Mouse (Mus musculus): ENCODE measurements around the gene Simc1. TPM values are rescaled to one million over a fixed set of nuclear protein-coding genes. Genes with fewer than 3 reads are reported as not detected.

Simc1 gene
- total and polyA plus RNA-seq, 3 experiments: 6.2 to 16.6 (median 6.8) TPM

GRCm38 (mm10) chr13:54559656-54560055, 56.1 kb downstream of the Simc1 start:
- Histone ChIP-seq H3K4me2 (ENCODE audit: insufficient read depth, low read depth, poor library complexity, severe bottlenecking) (no peak overlapping the region), H3K27ac (ENCODE audit: insufficient read depth, low read depth) (no peak overlapping the region), H3K4me3 (replicated peaks in 1 of 3; ENCODE audit: low read depth in 2 of 3, low read length in 2 of 3, poor library complexity in 1 of 3) (no peak overlapping the region), H3K79me2 (replicated peaks; ENCODE audit: control insufficient read depth, extremely low read depth, insufficient read depth, poor library complexity, severe bottlenecking) (peaks cover 15% of the 10 kb centered on the region), H3K27me3 (replicated peaks) (no peaks in the 10 kb centered on the region), H3K36me3 (replicated peaks in 1 of 2; ENCODE audit: control insufficient read depth in 1 of 2, insufficient read depth in 1 of 2, low read length in 1 of 2) (peaks cover 64 to 82% of the 10 kb centered on the region in 2 experiments), H3K9me3 (replicated peaks; ENCODE audit: low read length) (no peaks in the 10 kb centered on the region), H3K4me1 (ENCODE audit: control insufficient read depth in 1 of 2, insufficient read depth in 2 of 2) (peaks cover 2 to 13% of the 10 kb centered on the region in 2 experiments), H3K9ac (ENCODE audit: insufficient read depth, low read depth) (no peak overlapping the region)
- in situ Hi-C loops (cut with MboI; ENCODE audit: low pct_ligation_motif_present, low pct_unique_long_range_greater_than_20kb, low sequenced_read_pairs): no loop called here
- TF ChIP-seq EP300 (IDR thresholded peaks at IDR 0.05; ENCODE audit: low read length) (no peak), JUND (conservative IDR thresholded peaks at IDR 0.05; ENCODE audit: low read depth, low read length) (no peak), MAZ (IDR thresholded peaks at IDR 0.05; ENCODE audit: low read depth, low read length) (no peak), MAFK (IDR thresholded peaks at IDR 0.05; ENCODE audit: insufficient replicate concordance, low read length) (no peak), KAT2A (IDR thresholded peaks at IDR 0.05; ENCODE audit: insufficient replicate concordance, low read length) (no peak), UBTF (IDR thresholded peaks at IDR 0.05; ENCODE audit: low read depth, low read length) (no peak), RAD21 (IDR thresholded peaks at IDR 0.05; ENCODE audit: low read depth, low read length) (no peak), MAX (IDR thresholded peaks at IDR 0.05; ENCODE audit: low read length) (no peak), IRF4 (IDR thresholded peaks at IDR 0.05; ENCODE audit: low read depth, low read length) (no peak), BHLHE40 (IDR thresholded peaks at IDR 0.05; ENCODE audit: low read depth, low read length) (no peak), ELF1 (IDR thresholded peaks at IDR 0.05; ENCODE audit: low read depth, low read length) (no peak), ETS1 (conservative IDR thresholded peaks at IDR 0.05; ENCODE audit: low read depth, low read length) (no peak), PAX5 (IDR thresholded peaks at IDR 0.05; ENCODE audit: low read length) (no peak), CTCF (conservative IDR thresholded peaks at IDR 0.05 in 1 of 2, IDR thresholded peaks at IDR 0.05 in 1 of 2; ENCODE audit: low read depth in 2 of 2, low read length in 2 of 2) (no peak), ZC3H11A (IDR thresholded peaks at IDR 0.05; ENCODE audit: low read depth, low read length) (no peak)
- dilution Hi-C loops (cut with MboI; ENCODE audit: extremely low pct_ligation_motif_present, extremely low pct_unique_long_range_greater_than_20kb, low sequenced_read_pairs): no loop called here
- DNase-seq (ENCODE audit: extremely low read depth): no peak

- in situ Hi-C loops (cut with MboI; ENCODE audit: low pct_ligation_motif_present, low pct_unique_long_range_greater_than_20kb, low sequenced_read_pairs): no loop called here
- no peaks in the 10 kb centered on the region for H3K9me3 ChIP-seq (replicated peaks; ENCODE audit: low read length)
- no peak for TF ChIP-seq ZKSCAN1 (IDR thresholded peaks at IDR 0.05; ENCODE audit: borderline replicate concordance, low read depth, low read length)
- no peak for TF ChIP-seq POLR2AphosphoS2 (IDR thresholded peaks at IDR 0.05; ENCODE audit: low read depth, low read length)
- H3K79me2 ChIP-seq (replicated peaks; ENCODE audit: control insufficient read depth, extremely low read depth, insufficient read depth, poor library complexity, severe bottlenecking): peaks cover 17% of the 10 kb centered on the region
- no peak for DNase-seq (ENCODE audit: extremely low read depth)
- H3K27me3 ChIP-seq (replicated peaks): no peaks in the 10 kb centered on the region
- no peak overlapping the region for H3K4me2 ChIP-seq (ENCODE audit: insufficient read depth, low read depth, poor library complexity, severe bottlenecking)
- no peak overlapping the region for H3K27ac ChIP-seq (ENCODE audit: insufficient read depth, low read depth)
- dilution Hi-C loops (cut with MboI; ENCODE audit: extremely low pct_ligation_motif_present, extremely low pct_unique_long_range_greater_than_20kb, low sequenced_read_pairs): no loop called here
- no peak overlapping the region for H3K4me3 ChIP-seq (replicated peaks in 1 of 3; ENCODE audit: low read depth in 2 of 3, low read length in 2 of 3, poor library complexity in 1 of 3)
- H3K9ac ChIP-seq (ENCODE audit: insufficient read depth, low read depth): no peak overlapping the region
- H3K36me3 ChIP-seq (replicated peaks in 1 of 2; ENCODE audit: control insufficient read depth in 1 of 2, insufficient read depth in 1 of 2, low read length in 1 of 2): peaks cover 59 to 75% of the 10 kb centered on the region in 2 experiments
- peaks cover 2 to 17% of the 10 kb centered on the region in 2 experiments for H3K4me1 ChIP-seq (ENCODE audit: control insufficient read depth in 1 of 2, insufficient read depth in 2 of 2)
These were observed 57.0 kb downstream of the Simc1 start for GRCm38 (mm10) chr13:54560608-54561007.

Measured in CH12.LX (cell line).